Mouse (Mus musculus) ES-E14 (cell line): ENCODE measurements around the gene St6galnac6. TPM values are rescaled to one million over a fixed set of nuclear protein-coding genes. Genes with fewer than 3 reads are reported as not detected.

Experiments used
- DNase-seq: peaks from one replicate; pipeline ENCODE4 v3.0.0-alpha.2; 2013; ENCODE audit warnings: low read depth, low spot score
- H3K27ac ChIP-seq: 2 replicates; pipeline ENCODE4 v1.5.1; 2012; ENCODE audit warnings: low read depth, mild to moderate bottlenecking, low read length, moderate library complexity, mixed read lengths; ENCODE audit not compliant: poor library complexity, insufficient read depth, severe bottlenecking
- H3K36me3 ChIP-seq: 2 replicates; pipeline ENCODE4 v1.6.1; 2012; ENCODE audit warnings: mild to moderate bottlenecking, low read length, moderate library complexity, mixed read lengths; ENCODE audit not compliant: control insufficient read depth, poor library complexity, insufficient read depth, severe bottlenecking
- H3K4me1 ChIP-seq, 2 experiments: fragments of 150-350 bp in 1 of 2; sonication (generic) in 1 of 2; 2 replicates each; pipeline ENCODE4 v1.6.1; 2012; ENCODE audit warnings: low read length in 2 of 2, mild to moderate bottlenecking in 1 of 2, mixed read lengths in 1 of 2; ENCODE audit not compliant: control insufficient read depth in 2 of 2, insufficient read depth in 2 of 2, poor library complexity in 1 of 2
- H3K4me3 ChIP-seq, 2 experiments: fragments of 150-350 bp in 1 of 2; sonication (generic) in 1 of 2; 2 replicates each; pipeline ENCODE4 v1.5.1; 2012; ENCODE audit warnings: low read length in 2 of 2, low read depth in 1 of 2, mild to moderate bottlenecking in 1 of 2, mixed read lengths in 1 of 2; ENCODE audit not compliant: insufficient read depth in 1 of 2, poor library complexity in 1 of 2, severe bottlenecking in 1 of 2
- H3K9ac ChIP-seq: 2 replicates; pipeline ENCODE4 v1.6.1; 2012; ENCODE audit warnings: low read depth, mild to moderate bottlenecking, low read length, mixed read lengths; ENCODE audit not compliant: poor library complexity, insufficient read depth, severe bottlenecking
- H3K9me3 ChIP-seq: fragments of 150-350 bp; sonication (generic); 2 replicates; pipeline ENCODE4 v1.6.1; 2012; ENCODE audit warnings: low read depth, mild to moderate bottlenecking, low read length; ENCODE audit not compliant: control insufficient read depth, insufficient read depth
- CHD2 ChIP-seq: IDR thresholded peaks from 2 replicates; pipeline ENCODE4 v1.6.1; 2014; ENCODE audit warnings: mild to moderate bottlenecking, low read depth, low read length, inconsistent platforms
- HCFC1 ChIP-seq: IDR thresholded peaks from 2 replicates; pipeline ENCODE4 v1.6.1; 2012; ENCODE audit warnings: low read length, inconsistent platforms, borderline replicate concordance; ENCODE audit not compliant: insufficient read depth
- MAFK ChIP-seq: IDR thresholded peaks from 2 replicates; pipeline ENCODE4 v1.6.1; 2014; ENCODE audit warnings: mild to moderate bottlenecking, low read depth, low read length, inconsistent platforms; ENCODE audit not compliant: insufficient read depth
- ZC3H11A ChIP-seq: IDR thresholded peaks from 2 replicates; pipeline ENCODE4 v1.6.1; 2012; ENCODE audit warnings: low read depth, mild to moderate bottlenecking, inconsistent platforms, low read length, borderline replicate concordance
- ZNF384 ChIP-seq: IDR thresholded peaks from 2 replicates; pipeline ENCODE4 v1.6.1; 2012; ENCODE audit warnings: low read depth, low read length, inconsistent platforms
- in situ Hi-C, 2 experiments: fragments of 600-800 bp; cut with MboI; formaldehyde crosslinking; loops; one replicate each; pipeline ENCODE4 v1.15.1; 2025; ENCODE audit warnings: low sequenced_read_pairs in 2 of 2, inconsistent platforms in 1 of 2; ENCODE audit not compliant: unreplicated experiment in 2 of 2
- total RNA-seq: library from RNA; depleted of rRNA; stranded (reverse); fragments of 300-350 nt; gene quantifications from 2 replicates; pipeline ENCODE4 v1.2.3, GENCODE M21; 2012

St6galnac6 gene
- total RNA-seq, 1 experiment, result 18.0 TPM

GRCm38 (mm10) chr2:32653764-32654163, 54.3 kb downstream of the St6galnac6 start:
- in situ Hi-C loops, result no loop called here
- no peaks in the 10 kb centered on the region for H3K9me3 ChIP-seq
- H3K4me3 ChIP-seq, result no peak overlapping the region
- peaks cover 10% of the 10 kb centered on the region; the same call in 1 of the 2 replicates for H3K36me3 ChIP-seq
- DNase-seq, result no peak
- H3K9ac ChIP-seq, result no peak overlapping the region
- H3K4me1 ChIP-seq, result peaks cover 0 to 25% of the 10 kb centered on the region in 2 experiments; a peak in 3 of 4 replicates
- no peak overlapping the region for H3K27ac ChIP-seq
- no peak for TF ChIP-seq ZC3H11A
- TF ChIP-seq ZNF384, result no peak
- TF ChIP-seq MAFK, result no peak
- no peak for TF ChIP-seq CHD2
- no peak for TF ChIP-seq HCFC1

DNA sequence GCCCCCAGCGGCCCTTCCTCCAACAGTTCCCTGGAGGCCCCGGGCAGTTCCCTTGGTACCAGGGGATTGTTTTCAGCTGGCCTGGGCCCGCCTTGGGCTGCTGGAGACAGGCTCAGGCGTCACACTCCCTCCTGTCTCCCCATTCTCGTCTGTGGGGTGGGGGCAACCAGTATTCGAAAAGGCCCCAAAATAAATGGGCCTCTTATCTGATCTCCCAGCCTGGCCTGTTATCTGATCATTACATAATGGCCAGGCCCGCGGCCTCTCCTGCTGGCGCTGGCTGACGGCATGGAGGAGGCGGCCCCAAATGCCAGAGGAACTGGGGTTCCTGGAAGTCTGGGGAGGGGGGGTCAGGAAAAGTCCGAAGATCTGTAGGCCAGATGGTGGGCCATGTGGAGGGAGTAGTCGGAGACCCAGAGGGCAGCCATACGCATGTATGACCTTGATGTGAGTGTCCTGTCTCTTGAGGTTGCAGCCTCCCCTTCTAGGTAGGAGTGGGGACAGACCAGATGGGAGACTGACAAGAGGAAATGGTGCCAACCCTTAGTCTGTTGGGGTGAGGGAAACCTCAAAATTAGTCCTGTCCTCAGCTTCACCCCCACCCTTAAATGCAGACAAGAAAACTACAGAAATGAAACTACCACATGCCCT, 55.4 kb downstream of the St6galnac6 start:
- peaks cover 0 to 25% of the 10 kb centered on the region in 2 experiments; a peak in 3 of 4 replicates for H3K4me1 ChIP-seq
- H3K27ac ChIP-seq, result peak overlapping the region; percentile 68; the same call in 1 of the 2 replicates
- in situ Hi-C loops, result no loop called here
- peaks cover 10% of the 10 kb centered on the region; the same call in 1 of the 2 replicates for H3K36me3 ChIP-seq
- H3K9me3 ChIP-seq, result no peaks in the 10 kb centered on the region
- no peak for TF ChIP-seq CHD2
- no peak for TF ChIP-seq HCFC1
- no peak for TF ChIP-seq MAFK
- TF ChIP-seq ZC3H11A, result no peak
- TF ChIP-seq ZNF384, result no peak
- H3K4me3 ChIP-seq, result peak overlapping the region; percentile 13 to 32; a peak in 2 of 4 replicates
- no peak for DNase-seq
- H3K9ac ChIP-seq, result peak overlapping the region; percentile 47; the same call in 1 of the 2 replicates

DNA sequence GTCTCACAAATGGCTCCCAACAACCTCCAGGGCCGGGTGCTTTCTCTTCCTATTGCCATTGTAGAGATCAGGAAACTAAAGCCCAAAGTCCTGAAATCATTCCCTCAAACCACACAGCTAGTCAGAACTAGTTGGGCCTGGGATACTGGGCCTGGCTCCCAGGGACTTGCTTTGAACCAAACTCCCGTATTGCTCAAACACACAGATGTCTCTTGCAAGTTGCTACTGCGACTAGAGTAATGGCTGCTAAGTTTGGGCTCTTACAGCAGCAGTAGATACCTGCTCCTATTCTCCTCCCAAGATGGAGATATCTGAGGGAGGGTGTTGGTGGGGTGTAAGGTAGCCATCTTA, 55.9 kb downstream of the St6galnac6 start:
- TF ChIP-seq ZC3H11A (no peak), ZNF384 (no peak), CHD2 (no peak), MAFK (no peak), HCFC1 (no peak)
- H3K36me3 ChIP-seq, result peaks cover 10% of the 10 kb centered on the region; the same call in 1 of the 2 replicates
- peaks cover 0 to 25% of the 10 kb centered on the region in 2 experiments; a peak in 3 of 4 replicates for H3K4me1 ChIP-seq
- peak overlapping the region; percentile 55; the same call in 1 of the 2 replicates for H3K9ac ChIP-seq
- no peaks in the 10 kb centered on the region for H3K9me3 ChIP-seq
- peak overlapping the region; percentile 68; the same call in 1 of the 2 replicates for H3K27ac ChIP-seq
- peak overlapping the region in 1 of 2 experiments; percentile 12; a peak in 1 of 4 replicates for H3K4me3 ChIP-seq
- no peak for DNase-seq
- in situ Hi-C loops, result no loop called here

DNA sequence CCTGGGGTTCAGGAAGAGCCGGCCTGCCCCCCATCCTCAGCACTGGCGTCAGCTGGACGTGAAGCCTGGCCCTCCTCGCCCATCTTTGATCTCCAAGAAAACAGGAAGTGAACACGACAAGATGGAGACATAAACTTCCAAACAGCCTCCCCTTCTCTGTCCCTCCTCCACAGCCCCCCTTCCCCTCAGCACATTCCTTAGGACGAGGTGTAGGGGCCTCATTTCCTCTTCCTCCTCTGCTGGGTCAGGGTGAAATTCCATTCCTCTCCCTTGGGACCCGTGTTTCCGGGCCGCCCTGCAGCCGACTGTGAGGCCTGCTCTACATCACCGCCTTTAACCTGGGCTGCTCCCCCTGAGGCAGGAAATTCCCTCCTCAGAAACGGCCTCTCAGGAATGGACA, 56.3 kb downstream of the St6galnac6 start:
- peak overlapping the region; percentile 68; the same call in 1 of the 2 replicates for H3K27ac ChIP-seq
- no peak for DNase-seq
- H3K9me3 ChIP-seq, result no peaks in the 10 kb centered on the region
- in situ Hi-C loops, result no loop called here
- peaks cover 10% of the 10 kb centered on the region; the same call in 1 of the 2 replicates for H3K36me3 ChIP-seq
- TF ChIP-seq ZNF384, result no peak
- no peak for TF ChIP-seq CHD2
- TF ChIP-seq ZC3H11A, result no peak
- no peak for TF ChIP-seq HCFC1
- no peak for TF ChIP-seq MAFK
- H3K9ac ChIP-seq, result peak overlapping the region; percentile 55; the same call in 1 of the 2 replicates
- H3K4me3 ChIP-seq, result peak overlapping the region in 1 of 2 experiments; percentile 12; a peak in 1 of 4 replicates
- peaks cover 0 to 25% of the 10 kb centered on the region in 2 experiments; a peak in 3 of 4 replicates for H3K4me1 ChIP-seq
